9 mouse cellular contexts compared by ENCODE assay signal in genomic region chr8:120549922-120550321, GRCm38 (mm10). TPM values are rescaled to one million over a fixed set of nuclear protein-coding genes. Genes with fewer than 3 reads are reported as not detected.
DNase-seq lines count a peak whose midpoint lies in the region; ATAC-seq and TF ChIP-seq lines count a peak whose summit lies in the region.
"Had no signal": no experiment of that assay in that cellular context is flagged by ENCODE, and none has a peak within 500 bp of the region (broad histone marks: within the 10 kb centered on the region; RNA-seq: fewer than 3 reads in every experiment).

No protein-coding gene starts in this region.

- H3K36me3 ChIP-seq in heart, embryonic 11.5 days (ENCODE audit: control insufficient read depth, insufficient read depth, low read length): peaks cover 2% of the 10 kb centered on the region; the same call in 1 of the 2 replicates
- peaks cover 14% of the 10 kb centered on the region for H3K36me3 ChIP-seq in ES-Bruce4 (ENCODE audit: control insufficient read depth, insufficient read depth, low read length, poor library complexity, severe bottlenecking)
- no peaks in the 10 kb centered on the region; the same call in 1 of the 2 replicates for H3K36me3 ChIP-seq in forebrain, embryonic 11.5 days (ENCODE audit: control insufficient read depth, insufficient read depth, low read length)
- H3K36me3 ChIP-seq in limb, embryonic 13.5 days: peaks cover 7% of the 10 kb centered on the region; the same call in 1 of the 2 replicates

- peak overlapping the region; percentile 8; the same call in 1 of the 2 replicates for H3K4me3 ChIP-seq in heart, embryonic 11.5 days (ENCODE audit: low read depth, low read length)
- no peak overlapping the region for H3K4me3 ChIP-seq in ES-Bruce4 (ENCODE audit: low read depth, low read length)
- no peak overlapping the region for H3K4me3 ChIP-seq in forebrain, embryonic 11.5 days (ENCODE audit: low read depth, low read length)
- H3K4me3 ChIP-seq in limb, embryonic 13.5 days: peak overlapping the region; percentile 20

- peak overlapping the region; percentile 85 for H3K27ac ChIP-seq in heart, embryonic 11.5 days (ENCODE audit: low read depth, low read length)
- H3K27ac ChIP-seq in ES-Bruce4 (ENCODE audit: insufficient read depth, low read length): no peak overlapping the region
- H3K27ac ChIP-seq in forebrain, embryonic 11.5 days (ENCODE audit: low read depth, low read length): peak overlapping the region; percentile 90
- H3K27ac ChIP-seq in limb, embryonic 13.5 days: no peak overlapping the region; the same call in 1 of the 2 replicates
- H3K27ac ChIP-seq: macrophage had no signal

- peaks cover 94% of the 10 kb centered on the region for H3K4me1 ChIP-seq in heart, embryonic 11.5 days (ENCODE audit: control insufficient read depth, insufficient read depth, low read length)
- peaks cover 6% of the 10 kb centered on the region for H3K4me1 ChIP-seq in ES-Bruce4 (ENCODE audit: control insufficient read depth, insufficient read depth, low read length)
- peaks cover 61% of the 10 kb centered on the region for H3K4me1 ChIP-seq in forebrain, embryonic 11.5 days (replicated peaks; ENCODE audit: control insufficient read depth, insufficient read depth, low read length)
- peaks cover 88% of the 10 kb centered on the region for H3K4me1 ChIP-seq in limb, embryonic 13.5 days

- WGBS in heart, embryonic 11.5 days (ENCODE audit: insufficient replicate concordance): 20% methylated on average over 11 of the region's 11 CpGs
- 7% methylated on average over 11 of the region's 11 CpGs for WGBS in forebrain, embryonic 11.5 days
- WGBS in limb, embryonic 13.5 days: 10% methylated on average over 11 of the region's 11 CpGs

- no peak for ATAC-seq in heart, embryonic 11.5 days (replicated peaks; ENCODE audit: insufficient number of reproducible peaks, low FRiP score, low TSS enrichment)
- peak; percentile 67 for ATAC-seq in forebrain, embryonic 11.5 days (replicated peaks; ENCODE audit: low FRiP score)
- ATAC-seq in limb, embryonic 13.5 days (ENCODE audit: low FRiP score, low read depth): 0 out of 2 replicates have a peak, but pooled peaks have one; percentile 16

- no peak for TF ChIP-seq EP300 in ES-Bruce4 (IDR thresholded peaks at IDR 0.05; ENCODE audit: insufficient read depth, low read depth, low read length)

- no peak for DNase-seq in heart, adult 9 months (ENCODE audit: low spot score in 2 of 2)
- DNase-seq in forebrain, embryonic 11.5 days (ENCODE audit: low spot score): peak; percentile 78
- DNase-seq in adrenal gland, adult 8-10 months: no peak
- DNase-seq in thymus, postnatal 10 days (ENCODE audit: low spot score in 2 of 2): no peak
- DNase-seq in kidney, adult 9 months: no peak

- no peak for TF ChIP-seq POLR2A in ES-Bruce4 (IDR thresholded peaks at IDR 0.05; ENCODE audit: insufficient read depth, low read length)

- TF ChIP-seq CTCF in ES-Bruce4 (IDR thresholded peaks at IDR 0.05; ENCODE audit: low read depth, low read length): no peak

- peak overlapping the region; percentile 62; the same call in 1 of the 2 replicates for H3K9ac ChIP-seq in heart, embryonic 11.5 days (ENCODE audit: low read depth, low read length)
- H3K9ac ChIP-seq in ES-Bruce4 (ENCODE audit: low read depth, poor library complexity, severe bottlenecking): 0 out of 2 replicates have a peak overlapping the region, but pooled peaks have one; percentile 8
- H3K9ac ChIP-seq in forebrain, embryonic 11.5 days (ENCODE audit: low read length): peak overlapping the region; percentile 52; the same call in 1 of the 2 replicates
- H3K9ac ChIP-seq in limb, embryonic 13.5 days: peak overlapping the region; percentile 60

- no peaks in the 10 kb centered on the region for H3K9me3 ChIP-seq in heart, embryonic 11.5 days (replicated peaks; ENCODE audit: control insufficient read depth, low read length)
- H3K9me3 ChIP-seq in ES-Bruce4 (replicated peaks; ENCODE audit: control insufficient read depth, insufficient read depth, low read length, poor library complexity, severe bottlenecking): no peaks in the 10 kb centered on the region
- H3K9me3 ChIP-seq in forebrain, embryonic 11.5 days (ENCODE audit: control insufficient read depth, low read length): no peaks in the 10 kb centered on the region
- H3K9me3 ChIP-seq in limb, embryonic 13.5 days: no peaks in the 10 kb centered on the region

- H3K4me2 ChIP-seq in heart, embryonic 11.5 days: peak overlapping the region; percentile 48
- H3K4me2 ChIP-seq in forebrain, embryonic 11.5 days (ENCODE audit: low read depth, low read length, severe bottlenecking): peak overlapping the region; percentile 48
- H3K4me2 ChIP-seq in limb, embryonic 13.5 days (replicated peaks): peak overlapping the region; percentile 59

- H3K27me3 ChIP-seq in heart, embryonic 11.5 days (ENCODE audit: control insufficient read depth, insufficient read depth, low read length): no peaks in the 10 kb centered on the region
- no peaks in the 10 kb centered on the region for H3K27me3 ChIP-seq in ES-Bruce4 (ENCODE audit: control insufficient read depth, insufficient read depth, low read length, poor library complexity, severe bottlenecking)
- H3K27me3 ChIP-seq in forebrain, embryonic 11.5 days (ENCODE audit: control insufficient read depth, insufficient read depth, low read length): no peaks in the 10 kb centered on the region
- H3K27me3 ChIP-seq in limb, embryonic 13.5 days: peaks cover 3% of the 10 kb centered on the region; the same call in 1 of the 2 replicates

RNA-seq across cellular contexts. Expression of gene Gins2, which starts 39.2 kb away (rescaled TPM):
- 81.8 and 82.7 TPM in 2 replicates for polyA plus RNA-seq in heart, embryonic 11.5 days (2014; fragmentation: Nextera tagmentation; extraction: Ambion mirVana)
- polyA plus RNA-seq in ES-Bruce4 (2011; ENCODE audit: insufficient read depth, insufficient read length, low read depth, missing spikeins): 51.3 and 52.0 TPM in 2 replicates
- polyA plus RNA-seq in forebrain, embryonic 11.5 days (2014; fragmentation: Nextera tagmentation; extraction: Ambion mirVana): 105 and 115 TPM in 2 replicates
- polyA plus RNA-seq in limb, embryonic 13.5 days (2015; fragmentation: Nextera tagmentation; extraction: Ambion mirVana): 104 and 108 TPM in 2 replicates
- 1 to 10 TPM; 5.2 to 10.0 (median 6.5) TPM for total RNA-seq in adrenal gland, adult 8-10 months (2022)

Comparison
In these comparisons a context has a peak if more than half of its experiments do, and no peak if none do; other contexts are left out.
1. H3K27ac ChIP-seq: peak in heart, embryonic 11.5 days (single experiment) and forebrain, embryonic 11.5 days (single experiment); none in ES-Bruce4 (single experiment) and limb, embryonic 13.5 days (single experiment).
2. H3K4me3 ChIP-seq: peak in heart, embryonic 11.5 days (single experiment) and limb, embryonic 13.5 days (single experiment); none in ES-Bruce4 (single experiment) and forebrain, embryonic 11.5 days (single experiment).
3. H3K9ac ChIP-seq: peak in every context shown above with its lines; median percentile 62 in heart, embryonic 11.5 days; 60 in limb, embryonic 13.5 days; 52 in forebrain, embryonic 11.5 days; 8 in ES-Bruce4.
4. Peak in every context shown above with its lines, with median percentiles within 50 percentile points of each other: H3K4me2 ChIP-seq.